Mouse (Mus musculus): ENCODE results near the gene Krt6a. TPM values are rescaled to one million over a fixed set of nuclear protein-coding genes. Genes with fewer than 3 reads are reported as not detected.
A peak's percentile ranks its signal among the peaks of the same experiment; 100 is the strongest.

Gene Krt6a
- polyA plus RNA-seq, 1 experiment from 2014 or later = 0.18 TPM

DNA sequence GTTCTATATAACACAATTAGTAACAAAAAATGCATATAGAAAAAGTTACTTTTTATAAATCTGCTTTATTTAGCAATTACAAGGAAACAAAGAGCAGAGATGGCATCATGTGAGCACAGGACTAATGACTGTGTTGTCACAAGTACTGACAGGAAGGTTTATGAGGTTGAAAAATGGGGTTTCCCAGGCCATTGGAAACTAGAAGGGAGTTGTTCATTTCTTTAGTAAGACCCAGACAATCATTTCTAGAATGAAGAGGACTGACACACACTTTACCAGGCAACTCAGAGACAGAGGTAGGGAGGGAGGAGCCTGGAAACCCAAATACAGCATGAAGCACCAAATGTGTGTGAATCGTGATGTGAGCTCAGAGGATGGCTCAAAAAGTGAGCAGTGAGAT, 18.1 kb downstream of the Krt6a start:
- Histone ChIP-seq H3K27ac (ENCODE audit: low read depth, low read length) (no peak overlapping the region), H3K27me3 (replicated peaks; ENCODE audit: control insufficient read depth, insufficient read depth, low read length) (no peaks in the 10 kb centered on the region), H3K9ac (ENCODE audit: low read depth, low read length) (no peak overlapping the region), H3K4me2 (ENCODE audit: low read length) (no peak overlapping the region), H3K36me3 (ENCODE audit: control insufficient read depth, insufficient read depth, low read length) (no peaks in the 10 kb centered on the region), H3K4me1 (ENCODE audit: control insufficient read depth, insufficient read depth, low read depth, low read length) (no peaks in the 10 kb centered on the region), H3K4me3 (ENCODE audit: low read length) (no peak overlapping the region), H3K9me3 (ENCODE audit: control insufficient read depth, low read length) (no peaks in the 10 kb centered on the region)
- WGBS = 92% methylated on average over 1 of the region's 1 CpGs
- no peak for ATAC-seq

DNA sequence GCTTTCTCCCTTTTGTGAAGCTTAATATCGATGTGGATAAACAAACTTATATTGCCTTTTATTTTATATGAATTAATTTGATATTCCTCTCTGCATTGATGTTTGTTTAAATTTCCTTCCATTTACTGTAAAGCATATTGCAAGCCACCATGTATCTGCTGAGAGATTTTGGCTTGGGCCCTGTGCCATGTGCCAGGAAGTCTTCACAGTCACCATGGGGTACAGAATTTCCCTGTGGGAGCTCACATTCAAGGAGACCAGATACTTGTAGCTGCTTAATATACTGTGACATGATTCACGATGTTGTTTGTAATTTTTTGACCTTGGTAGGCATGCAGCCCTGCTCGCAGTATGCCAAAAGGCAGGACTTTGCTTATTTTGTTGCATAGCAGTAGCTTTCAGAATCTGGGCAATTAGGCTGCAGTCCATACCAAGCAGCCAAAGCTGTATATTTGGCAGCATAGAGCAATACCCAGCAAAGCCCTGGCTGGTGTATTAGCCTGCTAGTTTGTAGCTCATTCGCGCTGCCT, 41.3 kb downstream of the Krt6a start:
- Histone ChIP-seq H3K9ac (ENCODE audit: low read depth, low read length) (no peak overlapping the region), H3K27me3 (replicated peaks; ENCODE audit: control insufficient read depth, insufficient read depth, low read length) (no peaks in the 10 kb centered on the region), H3K4me3 (ENCODE audit: low read length) (no peak overlapping the region), H3K36me3 (ENCODE audit: control insufficient read depth, insufficient read depth, low read length) (no peaks in the 10 kb centered on the region), H3K4me1 (ENCODE audit: control insufficient read depth, insufficient read depth, low read depth, low read length) (no peaks in the 10 kb centered on the region), H3K27ac (ENCODE audit: low read depth, low read length) (no peak overlapping the region), H3K4me2 (ENCODE audit: low read length) (no peak overlapping the region), H3K9me3 (ENCODE audit: control insufficient read depth, low read length) (no peaks in the 10 kb centered on the region)
- 70% methylated on average over 5 of the region's 5 CpGs for WGBS
- ATAC-seq = peak; percentile 45; the same call in 1 of the 2 replicates

DNA sequence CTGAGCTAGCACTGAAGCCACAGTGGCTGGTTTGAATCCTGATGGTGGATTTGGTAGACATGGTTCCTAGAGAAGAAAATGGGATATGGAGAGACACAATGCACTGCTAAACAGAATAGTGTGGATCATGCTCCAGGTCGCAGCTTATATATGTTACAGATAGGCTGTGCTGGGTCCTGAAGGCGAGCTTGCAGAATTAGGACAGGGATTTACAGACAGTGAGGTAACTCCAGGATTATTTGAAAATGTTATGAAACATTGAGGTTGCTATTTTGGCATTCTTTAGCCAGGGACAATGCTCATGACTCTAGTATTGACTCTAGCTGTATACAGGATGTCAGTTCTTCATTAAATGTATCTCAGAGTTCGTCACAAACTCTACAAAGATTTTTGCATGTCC, 46.8 kb downstream of the Krt6a start, which contains the start of gene Gm5478:
TSS of gene Gm5478 (minus strand) at position 101 of the 400 bp plus-strand sequence.
- no peak within 1 kb of the TSS for H3K27ac ChIP-seq (ENCODE audit: low read depth, low read length)
- 82% methylated on average over 3 of the region's 3 CpGs for whole genome bisulfite sequencing
- no peaks in the 10 kb centered on the region; the same call in 1 of the 2 replicates for H3K27me3 ChIP-seq (replicated peaks; ENCODE audit: control insufficient read depth, insufficient read depth, low read length)
- H3K4me2 ChIP-seq (ENCODE audit: low read length) = no peak within 1 kb of the TSS
- H3K36me3 ChIP-seq (ENCODE audit: control insufficient read depth, insufficient read depth, low read length) = no peaks in the 10 kb centered on the region
- H3K9ac ChIP-seq (ENCODE audit: low read depth, low read length) = no peak within 1 kb of the TSS
- no peak within 1 kb of the TSS for H3K4me3 ChIP-seq (ENCODE audit: low read length)
- no peaks in the 10 kb centered on the region for H3K4me1 ChIP-seq (ENCODE audit: control insufficient read depth, insufficient read depth, low read depth, low read length)
- no peak for ATAC-seq
- H3K9me3 ChIP-seq (ENCODE audit: control insufficient read depth, low read length) = no peaks in the 10 kb centered on the region

Small RNA genes lying within 50 kb of the gene (microRNA-seq; reads per million reads assigned to microRNA genes)
- gene Gm44323 (not detected), gene Gm44342 (not detected), gene Gm44383 (not detected), gene Gm44479 (not detected)

Other genes starting within 250 kb of the Krt6a start
- gene Krt88, start 246.6 kb downstream of the Krt6a start, polyA plus RNA-seq (2015; fragmentation: Nextera tagmentation; extraction: Ambion mirVana) = not detected in 2 replicates
- gene Krt81, start 230.6 kb downstream of the Krt6a start, polyA plus RNA-seq (2015; fragmentation: Nextera tagmentation; extraction: Ambion mirVana) = 0.20 TPM in 1 of 2 replicates, not detected in the other
- 0.10 and 0.12 TPM in 2 replicates for gene Krt86, start 220.8 kb downstream of the Krt6a start, polyA plus RNA-seq (2015; fragmentation: Nextera tagmentation; extraction: Ambion mirVana)
- not detected in 2 replicates for gene Krt83, start 202.8 kb downstream of the Krt6a start, polyA plus RNA-seq (2015; fragmentation: Nextera tagmentation; extraction: Ambion mirVana)
- gene Gm49425, start 177.0 kb downstream of the Krt6a start, polyA plus RNA-seq (2015; fragmentation: Nextera tagmentation; extraction: Ambion mirVana) = not detected in 2 replicates
- gene Krt84, start 161.5 kb downstream of the Krt6a start, polyA plus RNA-seq (2015; fragmentation: Nextera tagmentation; extraction: Ambion mirVana) = not detected in 2 replicates
- not detected in 2 replicates for gene Krt82, start 143.6 kb downstream of the Krt6a start, polyA plus RNA-seq (2015; fragmentation: Nextera tagmentation; extraction: Ambion mirVana)
- 0.11 and 0.29 TPM in 2 replicates for gene Krt90, start 131.4 kb downstream of the Krt6a start, polyA plus RNA-seq (2015; fragmentation: Nextera tagmentation; extraction: Ambion mirVana)
- gene Krt75, start 120.4 kb downstream of the Krt6a start, polyA plus RNA-seq (2015; fragmentation: Nextera tagmentation; extraction: Ambion mirVana) = 0.20 and 0.24 TPM in 2 replicates
- not detected in 2 replicates for gene Gm5414, start 66.1 kb downstream of the Krt6a start, polyA plus RNA-seq (2015; fragmentation: Nextera tagmentation; extraction: Ambion mirVana)
- not detected in 2 replicates for gene Gm5478, start 46.9 kb downstream of the Krt6a start, polyA plus RNA-seq (2015; fragmentation: Nextera tagmentation; extraction: Ambion mirVana)
- gene Krt6b, start 14.0 kb downstream of the Krt6a start, polyA plus RNA-seq (2015; fragmentation: Nextera tagmentation; extraction: Ambion mirVana) = not detected in 2 replicates
- 0.15 and 0.22 TPM in 2 replicates for gene Krt5, start 18.6 kb upstream of the Krt6a start, polyA plus RNA-seq (2015; fragmentation: Nextera tagmentation; extraction: Ambion mirVana)
- gene Krt71, start 48.8 kb upstream of the Krt6a start, polyA plus RNA-seq (2015; fragmentation: Nextera tagmentation; extraction: Ambion mirVana) = 1.7 and 1.8 TPM in 2 replicates
- 0.24 and 0.38 TPM in 2 replicates for gene Krt72, start 92.2 kb upstream of the Krt6a start, polyA plus RNA-seq (2015; fragmentation: Nextera tagmentation; extraction: Ambion mirVana)
- 1.9 and 2.0 TPM in 2 replicates for gene Krt73, start 108.0 kb upstream of the Krt6a start, polyA plus RNA-seq (2015; fragmentation: Nextera tagmentation; extraction: Ambion mirVana)
- 0.20 TPM in 1 of 2 replicates, not detected in the other for gene Krt2, start 123.9 kb upstream of the Krt6a start, polyA plus RNA-seq (2015; fragmentation: Nextera tagmentation; extraction: Ambion mirVana)
- gene Krt1, start 156.5 kb upstream of the Krt6a start, polyA plus RNA-seq (2015; fragmentation: Nextera tagmentation; extraction: Ambion mirVana) = 15.6 and 16.9 TPM in 2 replicates
- gene Krt77, start 175.4 kb upstream of the Krt6a start, polyA plus RNA-seq (2015; fragmentation: Nextera tagmentation; extraction: Ambion mirVana) = 0.53 and 0.56 TPM in 2 replicates
- gene Krt76, start 198.6 kb upstream of the Krt6a start, polyA plus RNA-seq (2015; fragmentation: Nextera tagmentation; extraction: Ambion mirVana) = not detected in 2 replicates
- 0.09 TPM in 1 of 2 replicates, not detected in the other for gene Krt4, start 230.4 kb upstream of the Krt6a start, polyA plus RNA-seq (2015; fragmentation: Nextera tagmentation; extraction: Ambion mirVana)
- gene Krt79, start 246.0 kb upstream of the Krt6a start, polyA plus RNA-seq (2015; fragmentation: Nextera tagmentation; extraction: Ambion mirVana) = 0.65 and 0.83 TPM in 2 replicates